Mouse (Mus musculus) liver, embryonic 14.5 days (tissue): ENCODE measurements at regions not wholly inside any gene's neighbourhood (a gene's known extent, or its start where the extent isn't known, plus 50 kb on each side); places are given as distances from the start of the nearest gene placed in this dataset.

Experiments
- CTCF ChIP-seq: IDR thresholded peaks from 2 replicates; pipeline ENCODE4 v1.5.1; 2016; ENCODE audit warnings: antibody characterized with exemption, low read depth, control low read depth
- EP300 ChIP-seq: IDR thresholded peaks from 2 replicates; pipeline ENCODE4 v1.6.1; 2016; ENCODE audit warnings: antibody characterized with exemption, low read depth

DNA sequence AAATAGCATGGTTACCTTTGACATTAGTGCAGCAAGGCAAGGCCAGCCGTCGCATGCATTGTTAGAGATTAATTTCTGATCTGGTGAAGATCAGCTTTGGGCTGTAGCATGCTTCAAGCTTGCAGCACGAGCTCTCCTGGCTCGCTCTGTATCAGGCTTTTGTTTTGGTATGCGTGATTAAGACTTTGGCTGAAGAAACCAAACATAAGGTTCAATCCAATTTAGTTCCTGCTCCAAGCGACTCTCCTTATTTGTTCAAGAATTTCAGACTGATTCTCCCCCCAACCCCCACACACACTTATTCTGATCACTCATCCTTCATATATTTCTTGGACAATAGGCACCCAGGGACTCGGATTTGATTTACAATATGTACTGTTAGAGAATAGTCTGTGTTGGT, 118.0 kb upstream of the Gm5148 start:
- no peak for TF ChIP-seq EP300
- no peak for TF ChIP-seq CTCF
